Mouse (Mus musculus): ENCODE results near the gene Mylk4.
A peak's percentile ranks its signal among the peaks of the same experiment; 100 is the strongest.

Mylk4 gene

DNA sequence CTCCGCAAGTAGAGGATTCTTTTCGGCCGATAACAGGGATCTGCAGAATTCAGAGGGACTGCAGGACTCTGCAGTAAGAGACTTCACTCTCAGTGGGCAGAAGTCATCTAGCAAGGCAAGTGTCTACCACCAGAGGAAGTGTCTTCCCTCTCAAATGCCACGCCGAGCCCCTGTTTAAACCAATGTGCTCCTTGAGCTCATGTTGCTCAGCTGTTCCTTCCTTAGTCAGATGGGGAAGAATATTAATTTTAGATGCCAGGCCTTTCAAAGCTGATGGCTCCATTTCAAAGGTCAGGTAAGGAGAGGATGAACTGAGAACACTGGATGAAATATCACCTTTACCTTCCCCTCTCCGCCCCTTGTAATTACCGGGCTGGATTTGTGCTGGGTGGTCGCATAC lies at the start of gene Mylk4:
Gene Mylk4, minus strand, starts transcription at position 139 of the 400 bp plus-strand sequence.
- no peak for DNase-seq

- peak; percentile 30 for DNase-seq
Measured at GRCm38 (mm10) chr13:32833237-32833636, 49.5 kb upstream of the Mylk4 start.

DNA sequence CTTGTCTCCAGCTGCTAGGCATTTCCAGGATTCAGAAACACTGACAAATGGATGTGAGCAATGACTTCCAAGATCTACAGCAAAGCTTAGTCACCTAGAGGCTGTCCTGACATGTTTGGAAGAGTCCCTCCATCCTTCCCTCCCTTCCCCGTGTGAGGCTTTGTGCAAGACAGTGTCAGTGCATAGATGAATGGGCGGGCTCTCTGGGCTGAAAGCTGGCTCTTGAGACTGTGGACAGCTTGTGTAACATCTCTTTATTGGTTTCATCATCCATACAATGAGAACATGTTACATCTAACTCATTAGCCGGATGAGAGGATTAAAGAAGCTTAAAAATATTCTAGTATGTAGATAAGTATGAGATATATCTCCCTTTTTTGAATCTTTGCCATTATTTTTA lies 49.0 kb upstream of the Mylk4 start:
- peak; percentile 56 for DNase-seq

DNA sequence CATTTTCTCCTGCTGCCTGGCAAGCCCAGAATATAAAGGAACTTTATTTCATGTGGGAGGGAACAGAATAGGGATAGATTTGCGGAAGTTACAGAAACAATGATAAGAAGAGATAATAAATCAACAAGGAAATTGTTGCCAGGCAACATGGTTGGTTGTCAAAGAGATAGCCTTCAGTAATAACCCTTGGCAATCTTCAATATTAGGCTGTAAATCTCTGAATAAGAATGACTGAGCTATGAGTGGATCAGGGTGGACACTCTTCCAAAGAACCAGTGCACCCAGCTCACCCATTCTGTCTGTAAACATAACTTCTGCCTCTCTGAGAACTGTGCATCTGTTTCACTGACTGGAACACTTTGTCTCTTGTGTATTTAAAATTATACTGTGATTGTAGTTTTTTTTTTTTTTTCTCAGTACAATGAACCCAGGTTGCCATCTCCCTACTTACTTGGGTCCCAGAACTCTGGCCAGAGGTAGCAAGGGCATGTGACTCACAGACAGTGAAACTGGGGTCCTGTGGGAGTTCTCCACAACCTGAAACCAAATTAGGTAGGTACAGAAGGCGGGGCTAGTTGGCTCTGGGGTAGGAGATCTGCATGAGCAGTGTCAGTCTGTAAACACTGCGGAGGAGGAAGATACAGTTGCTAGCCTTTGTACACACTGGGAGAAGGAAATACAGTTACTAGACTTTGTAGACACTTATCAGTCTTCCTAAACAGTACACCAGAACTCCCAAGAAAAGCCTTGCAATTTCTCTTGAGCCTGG lies 47.9 kb upstream of the Mylk4 start:
- DNase-seq: peak; percentile 63

DNA sequence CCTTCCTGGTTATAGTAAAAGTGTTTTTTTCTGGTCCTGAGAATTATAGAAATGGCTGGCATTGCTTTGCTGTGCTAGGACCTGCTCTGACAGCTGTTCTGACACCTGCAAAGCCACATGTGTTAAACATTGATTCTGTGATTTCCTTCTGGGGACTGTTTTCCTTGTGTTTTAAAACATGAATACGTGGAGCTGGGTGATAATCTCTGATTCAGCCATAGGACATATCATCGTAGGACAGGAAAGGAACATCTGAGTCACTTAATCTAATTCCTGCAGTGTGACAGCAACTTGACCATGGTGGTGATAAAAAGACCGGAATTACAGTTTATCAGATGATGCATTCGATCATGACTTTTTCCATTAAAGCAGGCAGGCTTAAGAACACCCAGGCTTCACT lies 45.1 kb upstream of the Mylk4 start:
- no peak for DNase-seq

DNA sequence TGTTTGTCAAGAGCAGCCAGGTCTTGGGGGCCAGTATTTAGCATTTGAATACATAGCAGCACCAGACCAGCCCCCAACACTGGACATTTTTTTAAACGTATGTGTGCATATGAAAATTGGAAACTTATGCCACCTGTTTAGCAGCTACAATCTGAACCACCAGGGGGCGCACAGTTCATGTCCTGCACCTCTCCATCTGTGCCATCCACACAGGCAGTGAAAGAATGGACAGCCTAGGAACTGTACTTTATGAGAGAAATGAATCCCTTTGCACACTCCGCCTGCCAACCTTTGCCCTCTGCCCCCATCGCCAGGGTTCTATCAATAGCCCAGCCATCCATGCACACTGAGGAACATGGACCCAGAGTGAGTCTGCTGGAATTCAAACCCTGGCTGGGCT lies 44.2 kb upstream of the Mylk4 start:
- peak; percentile 84 for DNase-seq

DNA sequence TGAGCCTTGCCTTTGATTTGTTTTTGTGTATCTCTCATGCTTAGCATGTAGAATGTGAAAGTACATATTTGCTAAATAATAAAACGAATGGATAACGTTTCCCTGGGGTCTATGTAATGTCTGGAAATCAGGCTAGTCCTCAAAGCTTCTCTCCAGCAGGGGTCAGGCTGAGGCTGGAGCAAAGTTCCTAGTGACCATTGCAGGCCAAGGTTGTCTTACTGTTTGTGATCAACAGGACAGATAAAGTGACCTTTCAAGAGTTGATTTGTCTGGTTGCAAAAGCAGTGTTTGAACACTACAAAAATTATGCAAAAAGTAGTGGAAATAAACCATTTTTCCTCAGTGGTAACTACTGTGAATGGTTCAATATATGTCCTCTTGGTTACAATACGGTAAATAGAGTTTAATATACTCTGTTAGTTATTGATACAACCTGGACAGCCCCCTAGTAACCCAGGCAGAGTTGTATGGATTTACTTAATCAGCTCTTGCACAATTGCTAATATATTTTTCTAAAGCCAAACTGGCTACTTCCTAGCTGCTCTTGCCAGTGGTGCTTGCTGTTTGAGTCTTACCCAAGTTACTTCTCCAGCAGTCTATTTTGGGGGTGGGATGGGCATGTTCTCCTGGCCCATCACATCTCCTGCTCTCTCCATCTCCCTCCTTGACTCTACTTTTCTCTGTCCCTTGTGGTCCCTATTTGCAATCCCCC lies 43.5 kb upstream of the Mylk4 start:
- peak; percentile 43 for DNase-seq

DNA sequence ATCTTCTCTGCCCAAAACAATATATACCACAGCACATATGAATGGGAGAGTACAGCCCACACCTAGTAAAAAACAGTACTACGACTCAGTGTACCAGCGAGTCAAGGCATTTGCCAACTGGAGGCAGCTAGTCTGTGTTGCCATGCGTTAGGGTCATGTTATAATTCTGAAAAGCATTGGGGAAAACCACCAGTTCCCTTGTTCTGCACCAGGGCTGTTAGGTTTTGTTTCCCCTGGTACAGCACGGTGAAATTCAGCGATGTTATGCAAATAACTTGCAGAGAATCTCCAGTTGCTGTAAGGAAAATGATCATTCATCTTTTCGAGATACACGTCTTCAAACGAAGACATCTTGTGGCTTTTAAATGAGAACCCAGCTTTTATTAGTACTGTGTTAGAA lies 41.8 kb upstream of the Mylk4 start:
- DNase-seq: no peak

DNA sequence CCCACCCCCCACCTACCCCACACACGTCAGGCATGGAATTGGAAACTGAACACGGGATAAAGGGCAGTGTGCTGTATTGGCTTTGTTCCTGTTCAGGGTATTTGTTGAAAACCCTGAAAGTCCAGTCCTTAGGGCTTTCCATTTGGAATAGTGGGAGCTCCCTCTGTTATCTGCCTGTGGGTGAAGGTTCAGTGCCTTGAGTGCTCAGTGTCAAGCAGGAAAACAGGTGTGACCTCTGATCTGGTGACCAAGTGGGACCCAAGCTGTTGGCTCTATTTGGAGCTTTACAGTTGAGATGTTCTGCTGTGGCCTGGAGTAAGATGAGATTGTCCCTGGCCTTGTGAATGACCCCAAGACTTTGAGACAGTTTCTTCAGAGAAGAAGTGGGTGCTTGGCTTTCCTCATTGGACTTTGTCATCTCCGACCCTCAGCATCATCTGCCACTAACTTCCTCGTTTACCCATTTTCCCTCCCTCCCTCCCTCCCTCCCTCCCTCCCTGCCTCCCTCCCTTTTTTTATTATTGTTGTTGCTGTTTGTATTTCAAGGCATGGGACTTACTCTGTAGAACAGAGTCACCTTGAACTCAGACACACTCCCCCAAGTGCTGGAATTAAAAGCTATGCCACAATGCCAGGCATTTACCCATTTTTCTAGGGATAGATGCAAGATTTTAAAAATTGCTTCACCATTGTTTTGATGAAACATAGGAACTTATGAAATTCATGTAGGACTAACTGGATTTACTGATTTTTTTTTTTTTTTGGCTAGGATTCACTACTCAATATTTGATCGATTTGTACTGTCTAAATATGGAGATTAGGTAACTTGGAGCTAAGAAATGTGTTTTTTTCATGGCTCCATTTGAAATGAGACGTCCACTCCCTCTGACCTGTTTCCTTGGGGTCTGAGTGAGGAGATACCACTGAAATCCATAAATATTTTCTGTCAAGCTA lies 40.9 kb upstream of the Mylk4 start:
- DNase-seq: no peak

GRCm38 (mm10) chr13:32823126-32823525 lies 39.4 kb upstream of the Mylk4 start:
- DNase-seq: no peak

DNA sequence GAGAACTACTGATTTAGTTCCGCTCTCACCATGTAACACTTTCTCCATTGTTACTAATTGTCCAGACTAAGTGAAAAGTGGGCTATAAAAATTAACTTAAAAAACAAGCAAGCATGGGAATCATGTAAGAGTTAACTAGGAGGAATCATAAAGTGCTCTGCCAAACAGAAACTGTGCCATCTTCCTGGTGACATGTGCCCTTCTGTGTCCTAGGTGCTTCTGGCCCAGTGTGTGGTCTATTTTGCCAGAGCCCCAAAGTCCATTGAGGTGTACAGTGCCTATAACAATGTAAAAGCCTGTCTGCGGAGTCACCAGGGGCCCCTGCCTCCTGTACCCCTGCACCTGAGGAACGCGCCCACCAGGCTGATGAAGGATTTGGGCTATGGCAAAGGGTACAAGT lies 37.9 kb upstream of the Mylk4 start:
- DNase-seq: no peak

DNA sequence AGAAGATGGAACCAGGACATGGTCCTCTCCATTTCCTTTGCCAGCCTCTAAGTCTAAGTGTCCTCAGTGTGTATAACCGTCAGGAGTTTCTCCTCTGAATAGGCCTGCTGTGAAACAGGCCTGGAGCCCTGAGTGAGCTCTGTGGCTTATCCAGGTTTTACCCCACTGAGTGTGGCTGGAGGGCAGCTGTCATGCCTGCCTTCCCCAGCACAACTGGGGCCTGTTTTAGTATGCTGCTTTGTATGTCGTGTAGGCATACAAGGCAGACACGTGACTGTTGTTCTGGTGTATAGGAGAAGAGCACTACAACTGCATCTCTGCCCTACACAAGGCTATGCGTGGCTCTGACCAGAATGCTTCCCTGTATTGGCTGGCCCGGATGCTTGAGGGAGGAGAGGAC lies 36.2 kb upstream of the Mylk4 start:
- DNase-seq: no peak

- no peak for DNase-seq
Measured at GRCm38 (mm10) chr13:32819241-32819640, 35.5 kb upstream of the Mylk4 start.

DNA sequence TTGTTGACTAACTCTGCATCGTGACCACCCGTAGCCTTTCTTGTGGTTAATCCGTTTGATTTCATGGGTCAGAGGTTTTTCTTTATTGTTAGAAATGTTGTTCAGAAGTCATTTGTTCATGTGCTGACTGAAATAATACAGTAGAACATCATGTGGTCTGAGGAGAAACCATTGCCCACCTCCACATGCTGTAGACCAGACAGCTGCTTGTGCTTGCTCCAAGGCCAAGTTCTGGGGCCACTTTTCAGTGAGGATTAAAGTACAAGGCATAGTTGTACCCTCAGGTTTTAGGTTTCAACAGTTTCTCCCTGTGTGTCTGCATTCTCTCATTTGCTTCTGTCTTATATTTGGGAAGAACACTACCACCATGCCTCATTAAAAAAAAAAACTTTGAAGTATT lies 23.9 kb upstream of the Mylk4 start:
- no peak for DNase-seq

DNA sequence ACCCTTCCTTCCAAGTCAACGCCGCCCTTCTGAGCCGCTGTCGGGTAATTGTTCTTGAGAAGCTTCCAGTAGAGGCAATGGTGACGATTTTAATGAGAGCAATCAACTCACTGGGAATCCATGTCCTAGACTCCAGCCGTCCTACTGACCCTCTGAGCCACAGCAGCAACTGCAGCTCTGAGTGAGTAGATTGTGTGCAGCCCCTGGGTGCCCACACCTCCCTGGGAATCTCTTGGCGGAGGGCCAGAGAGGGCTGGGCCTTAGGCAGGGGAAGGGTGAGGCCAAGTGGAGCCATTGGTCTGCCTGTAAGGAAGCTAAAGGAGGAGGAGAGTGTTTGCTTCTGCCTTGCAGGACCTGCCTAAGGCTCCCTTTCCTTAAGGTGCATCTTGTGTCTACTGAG lies 23.1 kb upstream of the Mylk4 start:
- DNase-seq: no peak

DNA sequence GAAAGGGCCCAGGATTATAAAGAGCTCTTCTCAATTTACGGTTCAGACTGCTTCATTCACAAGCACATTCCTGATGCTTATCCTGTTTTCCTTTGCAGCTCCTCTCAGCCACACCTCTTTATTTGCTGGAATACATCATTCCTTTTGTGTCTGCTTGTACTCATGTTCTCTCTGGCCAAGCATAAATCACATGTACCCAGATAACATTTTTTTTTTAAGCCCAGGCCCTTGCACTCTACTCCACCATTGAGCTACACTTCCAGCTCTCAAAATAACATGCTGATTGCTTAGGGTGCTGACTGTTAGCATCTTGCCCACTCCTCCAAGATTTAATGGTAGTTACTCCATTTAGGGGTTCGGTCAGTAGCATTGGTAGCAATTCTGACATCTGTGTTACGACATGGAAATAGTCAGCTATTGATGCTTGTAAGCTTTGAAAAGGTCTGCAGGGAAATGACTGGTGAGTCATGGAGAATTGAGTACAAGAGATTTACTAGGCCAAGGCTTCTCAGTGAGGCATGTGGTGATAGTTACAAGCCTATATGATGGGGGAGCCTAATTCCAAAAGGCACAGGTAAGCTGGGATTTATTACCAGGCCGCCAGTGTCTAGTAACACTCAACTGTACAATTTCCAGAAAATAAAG lies 20.1 kb upstream of the Mylk4 start:
- no peak for DNase-seq

- DNase-seq: peak; percentile 40
Measured at GRCm38 (mm10) chr13:32802259-32803081, 18.7 kb upstream of the Mylk4 start, which contains the start of gene D930007J09Rik. D930007J09Rik (minus strand) TSS chr13:32802849.

DNA sequence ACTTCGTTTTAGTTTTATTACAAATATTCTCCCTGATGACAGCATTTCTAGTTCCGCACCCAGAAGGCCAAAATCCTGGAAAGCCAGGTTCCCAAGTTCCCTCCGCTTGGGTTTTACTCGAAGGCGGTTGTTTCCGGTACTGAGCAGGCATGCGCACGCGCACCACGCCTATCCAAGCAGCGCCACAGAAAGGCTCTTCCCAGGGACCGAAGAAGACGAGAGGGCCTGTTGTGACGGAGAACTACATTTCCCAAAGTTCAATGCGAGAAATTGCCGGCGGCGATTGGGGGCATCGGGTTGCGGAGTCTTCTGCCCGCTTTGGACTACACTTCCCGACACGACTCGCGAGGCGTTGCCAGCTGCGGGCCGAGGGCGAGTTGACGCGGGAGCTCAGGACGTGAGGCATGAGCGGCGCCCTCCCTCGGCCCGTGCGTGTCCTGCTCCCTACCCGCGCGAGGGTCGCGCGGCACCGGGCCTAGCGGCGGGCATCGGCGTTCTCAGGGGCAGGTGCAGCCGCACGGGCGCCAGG lies 18.0 kb upstream of the Mylk4 start, which contains the start of gene Wrnip1:
Gene Wrnip1, plus strand, starts transcription at position 346 of the 529 bp plus-strand sequence.
- peak; percentile 98 for DNase-seq

DNA sequence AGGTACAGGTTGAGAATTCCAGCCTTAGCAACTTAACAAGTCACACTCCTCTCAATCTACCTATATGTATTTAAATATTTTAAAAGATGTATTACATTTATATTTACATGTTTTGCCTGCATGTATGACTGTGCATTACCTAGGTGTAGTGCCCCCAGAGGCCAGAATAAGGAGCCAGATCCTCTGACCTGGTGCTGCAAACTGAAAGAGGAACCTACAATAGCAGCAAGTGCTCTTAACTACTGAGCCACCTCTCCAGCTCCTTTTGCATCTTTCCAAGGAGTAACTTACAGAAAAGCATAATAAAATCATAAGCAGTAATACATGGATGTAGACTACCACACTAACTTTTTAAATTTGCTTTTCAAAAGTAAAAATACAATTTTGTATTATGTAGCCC lies 17.1 kb upstream of the Mylk4 start:
- peak; percentile 56 for DNase-seq

- peak; percentile 42 for DNase-seq
Measured at GRCm38 (mm10) chr13:32799131-32799530, 15.4 kb upstream of the Mylk4 start.

GRCm38 (mm10) chr13:32797085-32797484 lies 13.3 kb upstream of the Mylk4 start:
- peak; percentile 9 for DNase-seq
